Mouse (Mus musculus) MEL (cell line): ENCODE results near the gene Vmn1r88. TPM values are rescaled to one million over a fixed set of nuclear protein-coding genes. Genes with fewer than 3 reads are reported as not detected.
"Not testable (repeated sequence)": the region's sequence is repeated elsewhere in the genome, so short reads cannot be mapped to it uniquely, and the experiment has no call there.

ENCODE experiments used
- DNase-seq: peaks from one replicate; pipeline ENCODE4 v3.0.0; 2011; ENCODE audit warnings: low read depth, low spot score
- H3K27ac ChIP-seq: 2 replicates; pipeline ENCODE4 v1.5.1; 2012; ENCODE audit warnings: low read depth, mild to moderate bottlenecking, control low read depth, low read length, moderate library complexity; ENCODE audit not compliant: control insufficient read depth
- H3K27me3 ChIP-seq, 2 experiments: fragments of 150-350 bp in 1 of 2; sonication (generic) in 1 of 2; 2 replicates each; pipeline ENCODE4 v1.6.1; 2012; ENCODE audit warnings: low read length in 2 of 2, mild to moderate bottlenecking in 2 of 2, improper control_type of control experiment in 1 of 2, moderate library complexity in 1 of 2; ENCODE audit not compliant: insufficient read depth in 2 of 2, control insufficient read depth in 1 of 2
- H3K36me3 ChIP-seq, 2 experiments: 2 replicates each; pipeline ENCODE4 v1.6.1; 2012 to 2014; ENCODE audit warnings: low read length in 2 of 2, improper control_type of control experiment in 1 of 2, inconsistent platforms in 1 of 2, mild to moderate bottlenecking in 1 of 2; ENCODE audit not compliant: insufficient read depth in 2 of 2, control insufficient read depth in 1 of 2
- H3K4me1 ChIP-seq, 2 experiments: fragments of 150-350 bp in 1 of 2; sonication (generic) in 1 of 2; 2 replicates each; pipeline ENCODE4 v1.6.1; 2012; ENCODE audit warnings: low read length in 2 of 2, improper control_type of control experiment in 1 of 2, mild to moderate bottlenecking in 1 of 2; ENCODE audit not compliant: insufficient read depth in 2 of 2, control insufficient read depth in 1 of 2
- H3K4me3 ChIP-seq, 2 experiments: fragments of 150-350 bp in 1 of 2; sonication (generic) in 1 of 2; 2 replicates each; pipeline ENCODE4 v1.5.1; 2012; ENCODE audit warnings: low read depth in 2 of 2, low read length in 2 of 2, mild to moderate bottlenecking in 2 of 2, moderate library complexity in 2 of 2, control low read depth in 1 of 2, improper control_type of control experiment in 1 of 2; ENCODE audit not compliant: control insufficient read depth in 1 of 2, insufficient read depth in 1 of 2
- H3K79me2 ChIP-seq: 2 replicates; pipeline ENCODE4 v1.6.1; 2012; ENCODE audit warnings: mild to moderate bottlenecking, low read length, moderate library complexity; ENCODE audit not compliant: control insufficient read depth, poor library complexity, insufficient read depth
- H3K9ac ChIP-seq: 2 replicates; pipeline ENCODE4 v1.6.1; 2012; ENCODE audit warnings: low read depth, mild to moderate bottlenecking, control low read depth, low read length, moderate library complexity; ENCODE audit not compliant: control insufficient read depth, poor library complexity, severe bottlenecking
- H3K9me3 ChIP-seq: fragments of 150-350 bp; sonication (generic); replicated peaks from 2 replicates; pipeline ENCODE4 v1.6.1; 2012; ENCODE audit warnings: mild to moderate bottlenecking, low read length, improper control_type of control experiment, moderate library complexity; ENCODE audit not compliant: insufficient read depth
- BHLHE40 ChIP-seq: IDR thresholded peaks from 2 replicates; pipeline ENCODE4 v1.6.1; 2012; ENCODE audit warnings: low read depth, mild to moderate bottlenecking, inconsistent platforms, low read length, improper control_type of control experiment, borderline replicate concordance
- CHD2 ChIP-seq: IDR thresholded peaks from 2 replicates; pipeline ENCODE4 v1.6.1; 2011; ENCODE audit warnings: low read length, improper control_type of control experiment
- E2F4 ChIP-seq: IDR thresholded peaks from 2 replicates; pipeline ENCODE4 v1.6.1; 2011; ENCODE audit warnings: low read depth, low read length, improper control_type of control experiment, borderline replicate concordance
- EP300 ChIP-seq, 2 experiments: IDR thresholded peaks; 2 replicates each; pipeline ENCODE4 v1.6.1; 2011; ENCODE audit warnings: improper control_type of control experiment in 2 of 2, low read length in 2 of 2, low read depth in 1 of 2, mild to moderate bottlenecking in 1 of 2
- GABPA ChIP-seq: IDR thresholded peaks from 2 replicates; pipeline ENCODE4 v1.6.1; 2012; ENCODE audit warnings: low read depth, mild to moderate bottlenecking, inconsistent platforms, low read length, improper control_type of control experiment, moderate library complexity
- GATA1 ChIP-seq: IDR thresholded peaks from 2 replicates; pipeline ENCODE4 v1.6.1; 2011; ENCODE audit warnings: low read depth, low read length, improper control_type of control experiment
- MAX ChIP-seq: IDR thresholded peaks from 2 replicates; pipeline ENCODE4 v1.6.1; 2011; ENCODE audit warnings: low read length, improper control_type of control experiment
- MAZ ChIP-seq: IDR thresholded peaks from 2 replicates; pipeline ENCODE4 v1.6.1; 2012; ENCODE audit warnings: low read depth, mild to moderate bottlenecking, inconsistent platforms, low read length, improper control_type of control experiment
- NELFE ChIP-seq: IDR thresholded peaks from 2 replicates; pipeline ENCODE4 v1.6.1; 2011; ENCODE audit warnings: low read depth, low read length, improper control_type of control experiment
- POLR2A ChIP-seq, 2 experiments: IDR thresholded peaks; 2 replicates each; pipeline ENCODE4 v1.6.1; 2011 to 2012; ENCODE audit warnings: low read length in 2 of 2, mild to moderate bottlenecking in 2 of 2, control low read depth in 1 of 2, improper control_type of control experiment in 1 of 2, low read depth in 1 of 2, moderate library complexity in 1 of 2; ENCODE audit not compliant: control insufficient read depth in 1 of 2, insufficient read depth in 1 of 2, poor library complexity in 1 of 2
- POLR2AphosphoS2 ChIP-seq: IDR thresholded peaks from 2 replicates; pipeline ENCODE4 v1.6.1; 2011; ENCODE audit warnings: low read length, improper control_type of control experiment
- POLR2AphosphoS5 ChIP-seq: IDR thresholded peaks from 2 replicates; pipeline ENCODE4 v1.6.1; 2012; ENCODE audit warnings: low read depth, borderline replicate concordance, mild to moderate bottlenecking, inconsistent platforms, low read length, moderate library complexity, mixed read lengths
- RCOR1 ChIP-seq: IDR thresholded peaks from 2 replicates; pipeline ENCODE4 v1.6.1; 2012; ENCODE audit warnings: low read depth, mild to moderate bottlenecking, inconsistent platforms, low read length, improper control_type of control experiment
- TCF12 ChIP-seq: IDR thresholded peaks from 2 replicates; pipeline ENCODE4 v1.6.1; 2014; ENCODE audit warnings: low read depth, mild to moderate bottlenecking, inconsistent platforms, low read length, improper control_type of control experiment, moderate library complexity
- USF1 ChIP-seq: IDR thresholded peaks from 2 replicates; pipeline ENCODE4 v1.6.1; 2014; ENCODE audit warnings: low read depth, mild to moderate bottlenecking, inconsistent platforms, low read length, improper control_type of control experiment, moderate library complexity
- USF2 ChIP-seq, 2 experiments: IDR thresholded peaks; 2 replicates each; pipeline ENCODE4 v1.6.1; 2011 to 2012; ENCODE audit warnings: improper control_type of control experiment in 2 of 2, low read length in 2 of 2, borderline replicate concordance in 1 of 2, inconsistent platforms in 1 of 2, low read depth in 1 of 2, mild to moderate bottlenecking in 1 of 2; ENCODE audit not compliant: insufficient read depth in 1 of 2
- ZC3H11A ChIP-seq: IDR thresholded peaks from 2 replicates; pipeline ENCODE4 v1.6.1; 2012; ENCODE audit warnings: low read depth, mild to moderate bottlenecking, inconsistent platforms, low read length, improper control_type of control experiment
- ZKSCAN1 ChIP-seq: IDR thresholded peaks from 2 replicates; pipeline ENCODE4 v1.6.1; 2012; ENCODE audit warnings: low read depth, mild to moderate bottlenecking, inconsistent platforms, low read length, improper control_type of control experiment, moderate library complexity
- ZNF384 ChIP-seq: IDR thresholded peaks from 2 replicates; pipeline ENCODE4 v1.6.1; 2012; ENCODE audit warnings: low read depth, mild to moderate bottlenecking, inconsistent platforms, low read length, improper control_type of control experiment
- polyA plus RNA-seq, 2 experiments: library from polyadenylated mRNA; stranded (reverse) in 1 of 2; unstranded in 1 of 2; fragments of >175 nt in 1 of 2; fragments of >200 nt in 1 of 2; gene quantifications; 2 replicates each; pipeline versions ENCODE4 v1.2.1 to v1.2.4; 2012; ENCODE audit warnings: low replicate concordance in 2 of 2, low read depth in 1 of 2; ENCODE audit not compliant: insufficient read length in 2 of 2, insufficient read depth in 1 of 2, missing spikeins in 1 of 2
- total RNA-seq: library from RNA; depleted of rRNA; stranded (reverse); fragments of 300-350 nt; gene quantifications from 2 replicates; pipeline ENCODE4 v1.2.3, GENCODE M21; 2012; rRNA removed

The Vmn1r88 gene
- total RNA-seq = 0.04 TPM in 1 of 2 replicates, not detected in the other
- not detected for polyA plus RNA-seq

DNA sequence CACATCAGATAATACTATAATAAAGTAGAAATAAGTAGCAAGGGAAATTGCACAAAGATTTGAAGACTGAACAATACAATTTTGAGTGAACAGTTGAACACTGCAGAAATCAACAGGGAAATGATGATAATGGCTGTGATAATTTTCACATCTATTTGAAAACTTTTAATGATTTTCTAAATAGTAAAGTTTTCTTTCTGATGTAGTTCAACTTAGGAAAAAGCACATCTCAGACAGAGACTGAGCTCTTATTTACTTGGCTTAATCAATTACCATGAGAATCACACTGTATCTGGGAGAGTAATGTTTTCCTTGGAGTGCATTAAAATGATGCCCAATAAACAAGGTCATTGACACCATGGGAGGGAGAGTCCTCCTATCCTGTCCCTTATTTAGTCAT is at the start of gene Vmn1r88:
Gene Vmn1r88, plus strand, starts transcription at position 301 of the 400 bp plus-strand sequence.
- no peak for DNase-seq
- no peaks in the 10 kb centered on the region for H3K27me3 ChIP-seq
- H3K79me2 ChIP-seq = no peaks in the 10 kb centered on the region
- TF ChIP-seq GATA1 (no peak), ZC3H11A (no peak), E2F4 (no peak), NELFE (no peak), RCOR1 (no peak), POLR2A (IDR thresholded peaks at IDR 0.05; ENCODE audit: control insufficient read depth in 1 of 2, insufficient read depth in 1 of 2, low read depth in 1 of 2, low read length in 2 of 2, poor library complexity in 1 of 2) (no peak), POLR2AphosphoS5 (no peak), POLR2AphosphoS2 (no peak), ZKSCAN1 (no peak), USF2 (IDR thresholded peaks at IDR 0.05; ENCODE audit: borderline replicate concordance in 1 of 2, insufficient read depth in 1 of 2, low read depth in 1 of 2, low read length in 2 of 2) (no peak), MAZ (no peak), CHD2 (no peak), USF1 (no peak), TCF12 (no peak), EP300 (IDR thresholded peaks at IDR 0.05; ENCODE audit: low read depth in 1 of 2, low read length in 2 of 2) (no peak)
- TF ChIP-seq, all 39 proteins: peak for 0
- H3K9ac ChIP-seq = no peak within 1 kb of the TSS
- H3K36me3 ChIP-seq = no peaks in the 10 kb centered on the region
- no peaks in the 10 kb centered on the region for H3K4me1 ChIP-seq
- no peak within 1 kb of the TSS for H3K4me3 ChIP-seq
- no peaks in the 10 kb centered on the region for H3K9me3 ChIP-seq
- no peak within 1 kb of the TSS for H3K27ac ChIP-seq

GRCm38 (mm10) chr7:13119817-13120216 is 39.6 kb upstream of the Vmn1r88 start, which contains the start of gene Vmn1r86:
TSS of gene Vmn1r86 (minus strand) at chr7:13119917.
- no peak for TF ChIP-seq GABPA
- no peak for TF ChIP-seq BHLHE40
- no peak for TF ChIP-seq ZNF384
- TF ChIP-seq POLR2A (IDR thresholded peaks at IDR 0.05; ENCODE audit: control insufficient read depth in 1 of 2, insufficient read depth in 1 of 2, low read depth in 1 of 2, low read length in 2 of 2, poor library complexity in 1 of 2) = no peak
- no peak for TF ChIP-seq MAX
- DNase-seq = no peak
- Histone ChIP-seq H3K36me3 (no peaks in the 10 kb centered on the region), H3K27ac (no peak within 1 kb of the TSS), H3K9ac (no peak within 1 kb of the TSS), H3K4me3 (no peak within 1 kb of the TSS), H3K27me3 (no peaks in the 10 kb centered on the region), H3K4me1 (no peaks in the 10 kb centered on the region), H3K79me2 (no peaks in the 10 kb centered on the region), H3K9me3 (no peaks in the 10 kb centered on the region)

DNA sequence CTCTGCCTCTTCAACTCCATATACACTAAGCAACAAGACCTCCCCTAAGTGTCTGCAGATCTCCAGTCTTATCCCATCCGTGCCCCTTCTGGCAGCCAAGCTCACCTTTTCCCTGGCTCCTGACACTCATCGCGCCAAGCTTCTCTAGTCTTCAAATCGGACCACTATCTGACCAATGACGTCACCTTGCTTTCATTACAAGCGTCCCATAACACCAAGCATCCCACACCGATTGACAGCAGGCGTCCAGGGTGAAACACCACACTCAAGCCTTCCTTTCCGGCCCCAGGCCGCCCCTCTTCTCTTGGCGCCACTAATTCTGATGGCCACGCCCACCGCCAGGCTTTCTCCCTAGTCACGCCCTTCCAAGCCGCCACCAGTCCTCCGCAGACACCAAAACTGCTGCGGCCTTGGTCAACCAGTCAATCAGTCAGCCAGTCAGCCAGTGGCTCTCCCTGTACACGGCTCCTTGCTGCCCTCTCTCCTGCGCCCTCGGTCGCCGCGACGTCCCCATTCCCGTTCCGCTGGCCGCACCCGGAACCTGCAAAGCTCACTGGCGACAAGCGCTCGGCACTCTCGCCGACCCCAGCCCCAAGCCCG is 35.7 kb upstream of the Vmn1r88 start:
- H3K4me1 ChIP-seq, H3K36me3 ChIP-seq, H3K27ac ChIP-seq, H3K79me2 ChIP-seq, H3K27me3 ChIP-seq, H3K9me3 ChIP-seq: not testable (repeated sequence)
- H3K9ac ChIP-seq = peak overlapping the region; percentile 71
- H3K4me3 ChIP-seq = peak overlapping the region; percentile 42 to 63; a peak in 3 of 4 replicates
- peak; percentile 23 for DNase-seq
